21 mouse cellular contexts compared by ENCODE assay signal in genomic region chr4:57574646-57575045, GRCm38 (mm10). TPM values are rescaled to one million over a fixed set of nuclear protein-coding genes. Genes with fewer than 3 reads are reported as not detected.
DNase-seq lines count a peak whose midpoint lies in the region; ATAC-seq and TF ChIP-seq lines count a peak whose summit lies in the region.
"Had no signal": no experiment of that assay in that cellular context is flagged by ENCODE, and none has a peak within 500 bp of the region (broad histone marks: within the 10 kb centered on the region; RNA-seq: fewer than 3 reads in every experiment).

No protein-coding gene starts in this region.

- no peak for TF ChIP-seq POLR2A in heart, adult 2 months (IDR thresholded peaks at IDR 0.05; ENCODE audit: insufficient read depth, low read depth, low read length)

- no peak for TF ChIP-seq CTCF in heart, adult 2 months (IDR thresholded peaks at IDR 0.05)
- no peak for TF ChIP-seq CTCF in lung, embryonic 14.5 days (IDR thresholded peaks at IDR 0.05; ENCODE audit: low read depth)

- peak overlapping the region; percentile 48; the same call in 1 of the 2 replicates for H3K27ac ChIP-seq in heart, adult 2 months
- H3K27ac ChIP-seq in lung, embryonic 14.5 days (ENCODE audit: low read depth): peak overlapping the region; percentile 3; the same call in 1 of the 2 replicates
- peak overlapping the region; percentile 77 for H3K27ac ChIP-seq in heart, embryonic 15.5 days
- no peak overlapping the region for H3K27ac ChIP-seq in hindbrain, embryonic 11.5 days (ENCODE audit: low read depth, low read length)
- H3K27ac ChIP-seq: hindbrain, embryonic 13.5 days; layer of hippocampus, adult 2 months had no signal

- no peaks in the 10 kb centered on the region for H3K27me3 ChIP-seq in heart, adult 2 months (ENCODE audit: control insufficient read depth, insufficient read depth, low read length)
- no peaks in the 10 kb centered on the region for H3K27me3 ChIP-seq in lung, embryonic 14.5 days (ENCODE audit: insufficient read depth, low read length)
- H3K27me3 ChIP-seq in heart, embryonic 15.5 days: no peaks in the 10 kb centered on the region
- no peaks in the 10 kb centered on the region for H3K27me3 ChIP-seq in hindbrain, embryonic 11.5 days (ENCODE audit: control insufficient read depth, insufficient read depth, low read length)

- peak; percentile 69; the same call in 1 of the 2 replicates for TF ChIP-seq EP300 in heart, adult 2 months (IDR thresholded peaks at IDR 0.05; ENCODE audit: insufficient read depth, low read depth, low read length)

- intact Hi-C loops in heart, adult 2 months (cut with DNase I): no loop called here
- intact Hi-C loops in heart, postnatal 36 days (cut with DNase I): no loop called here

- no peak overlapping the region for H3K9ac ChIP-seq in heart, adult 2 months (ENCODE audit: low read depth, low read length)
- H3K9ac ChIP-seq in lung, embryonic 14.5 days: no peak overlapping the region
- H3K9ac ChIP-seq in heart, embryonic 15.5 days: no peak overlapping the region
- H3K9ac ChIP-seq in hindbrain, embryonic 11.5 days (ENCODE audit: low read depth, low read length): no peak overlapping the region
- H3K9ac ChIP-seq: hindbrain, embryonic 13.5 days had no signal

- H3K79me2 ChIP-seq in heart, adult 2 months (replicated peaks; ENCODE audit: control insufficient read depth, insufficient read depth, low read length): peaks cover 5% of the 10 kb centered on the region

- WGBS in heart, adult 2 months: 37% methylated on average over 6 of the region's 6 CpGs
- WGBS in lung, embryonic 14.5 days: 61% methylated on average over 6 of the region's 6 CpGs
- WGBS in heart, embryonic 15.5 days: 27% methylated on average over 6 of the region's 6 CpGs
- 90% methylated on average over 6 of the region's 6 CpGs for WGBS in hindbrain, embryonic 11.5 days

- no peaks in the 10 kb centered on the region for H3K9me3 ChIP-seq in lung, embryonic 14.5 days (ENCODE audit: low read depth, low read length)
- H3K9me3 ChIP-seq in heart, embryonic 15.5 days (replicated peaks): no peaks in the 10 kb centered on the region
- no peaks in the 10 kb centered on the region for H3K9me3 ChIP-seq in hindbrain, embryonic 11.5 days (ENCODE audit: control insufficient read depth, low read length)
- H3K9me3 ChIP-seq: hindbrain, embryonic 13.5 days had no signal

- H3K36me3 ChIP-seq in heart, adult 2 months (ENCODE audit: control insufficient read depth, insufficient read depth, low read length): peaks cover 4% of the 10 kb centered on the region
- H3K36me3 ChIP-seq in lung, embryonic 14.5 days (ENCODE audit: insufficient read depth): no peaks in the 10 kb centered on the region
- no peaks in the 10 kb centered on the region for H3K36me3 ChIP-seq in heart, embryonic 15.5 days
- no peaks in the 10 kb centered on the region for H3K36me3 ChIP-seq in hindbrain, embryonic 11.5 days (ENCODE audit: control insufficient read depth, insufficient read depth, low read length)
- H3K36me3 ChIP-seq: hindbrain, embryonic 13.5 days had no signal

- peaks cover 17% of the 10 kb centered on the region for H3K4me1 ChIP-seq in heart, adult 2 months (ENCODE audit: control insufficient read depth, insufficient read depth, low read length)
- H3K4me1 ChIP-seq in lung, embryonic 14.5 days (ENCODE audit: insufficient read depth): peaks cover 10% of the 10 kb centered on the region; the same call in 1 of the 2 replicates
- peaks cover 83% of the 10 kb centered on the region for H3K4me1 ChIP-seq in heart, embryonic 15.5 days (replicated peaks)
- no peaks in the 10 kb centered on the region for H3K4me1 ChIP-seq in hindbrain, embryonic 11.5 days (replicated peaks; ENCODE audit: control insufficient read depth, insufficient read depth, low read length)

- no peak overlapping the region for H3K4me3 ChIP-seq in heart, adult 2 months
- no peak overlapping the region for H3K4me3 ChIP-seq in lung, embryonic 14.5 days (ENCODE audit: low read depth, low read length)
- H3K4me3 ChIP-seq in heart, embryonic 15.5 days: no peak overlapping the region
- no peak overlapping the region for H3K4me3 ChIP-seq in hindbrain, embryonic 11.5 days (ENCODE audit: low read depth, low read length)
- H3K4me3 ChIP-seq: erythroblast, embryonic 14.5 days; gastrocnemius, adult 2 months; hindbrain, embryonic 13.5 days; layer of hippocampus, adult 2 months had no signal

- no peak for ATAC-seq in lung, embryonic 14.5 days (ENCODE audit: insufficient read depth)
- no peak for ATAC-seq in heart, embryonic 15.5 days (replicated peaks; ENCODE audit: insufficient number of reproducible peaks, insufficient read depth, low FRiP score, low read depth)
- ATAC-seq in hindbrain, embryonic 11.5 days (ENCODE audit: low FRiP score): no peak
- ATAC-seq: forebrain, embryonic 16.5 days had no signal

- no peak overlapping the region for H3K4me2 ChIP-seq in lung, embryonic 14.5 days
- peak overlapping the region; percentile 16; the same call in 1 of the 2 replicates for H3K4me2 ChIP-seq in heart, embryonic 15.5 days
- no peak overlapping the region for H3K4me2 ChIP-seq in hindbrain, embryonic 11.5 days (replicated peaks; ENCODE audit: low read depth, low read length)
- H3K4me2 ChIP-seq: hindbrain, embryonic 13.5 days had no signal

- DNase-seq in heart, adult 2 months: peak in 1 of 2 experiments; percentile 37
- no peak for DNase-seq in heart, postnatal 36 days
- no peak for DNase-seq in lung, embryonic 14.5 days
- no peak for DNase-seq in lung, postnatal 25 days (ENCODE audit: low spot score)
- peak; percentile 88 for DNase-seq in adrenal gland, adult 2 months
- DNase-seq in hindbrain, embryonic 11.5 days (ENCODE audit: low spot score): no peak
- no peak for DNase-seq in cerebellum, adult 8-10 months
- DNase-seq: cerebellum, adult 18-20 months; gastrocnemius, adult 2 months; kidney, adult 11 months; kidney, postnatal 10 days; left cerebral cortex, postnatal 4 days; lung, adult 18-20 months; right cerebral cortex, postnatal 14 days had no signal

RNA-seq across cellular contexts. Expression of gene Pakap, which starts 6.7 kb away (rescaled TPM):
- total RNA-seq in heart, adult 2 months (2021): 10 to 100 TPM; 33.7 to 35.2 TPM
- polyA plus RNA-seq in heart, adult 2 months (2012; rRNA removed): 3.3 and 7.6 TPM in 2 replicates
- total RNA-seq in heart, postnatal 36 days (2021): 10 to 100 TPM; 33.1 to 33.7 TPM
- polyA plus RNA-seq in lung, embryonic 14.5 days (2014; fragmentation: Nextera tagmentation; extraction: Ambion mirVana): 56.2 and 57.2 TPM in 2 replicates
- total RNA-seq in adrenal gland, adult 2 months (2021): 10 to 100 TPM; 34.9 to 68.3 TPM
- 6.0 and 8.9 TPM in 2 replicates for polyA plus RNA-seq in adrenal gland, adult 2 months (2012; rRNA removed)
- polyA plus RNA-seq in heart, embryonic 15.5 days (2015; fragmentation: Nextera tagmentation; extraction: Ambion mirVana): 57.1 and 57.8 TPM in 2 replicates
- 23.9 and 24.7 TPM in 2 replicates for polyA plus RNA-seq in hindbrain, embryonic 11.5 days (2014; fragmentation: Nextera tagmentation; extraction: Ambion mirVana)
- total RNA-seq: common myeloid progenitor, adult 5-6 weeks; megakaryocyte-erythroid progenitor cell, adult 5-6 weeks had no signal
- polyA plus RNA-seq: erythroblast, embryonic 14.5 days had no signal
